Mouse (Mus musculus) bone marrow, adult 2 months (tissue): ENCODE results near the gene Olfr823.
"Not testable (repeated sequence)": the region's sequence is repeated elsewhere in the genome, so short reads cannot be mapped to it uniquely, and the experiment has no call there.

Experiments used
- CTCF ChIP-seq: fragments of 200-500 bp; IDR thresholded peaks from 2 replicates; pipeline ENCODE4 v1.5.1; 2011; ENCODE audit warnings: low read length, control low read depth; ENCODE audit not compliant: control insufficient read depth, insufficient read depth
- POLR2A ChIP-seq: fragments of 200-500 bp; IDR thresholded peaks from 2 replicates; pipeline ENCODE4 v1.6.1; 2011; ENCODE audit warnings: low read depth, mild to moderate bottlenecking, control low read depth, low read length, borderline replicate concordance; ENCODE audit not compliant: control insufficient read depth

- not testable (repeated sequence) for TF ChIP-seq CTCF, POLR2A
Observed at GRCm38 (mm10) chr10:130115283-130115682, at the start of gene Olfr823.
